Mouse (Mus musculus): ENCODE data around the gene Ntrk1. TPM values are rescaled to one million over a fixed set of nuclear protein-coding genes. Genes with fewer than 3 reads are reported as not detected.
"Not testable (repeated sequence)": the region's sequence is repeated elsewhere in the genome, so short reads cannot be mapped to it uniquely, and the experiment has no call there.

Gene Ntrk1
- not detected for polyA plus RNA-seq (2021)

DNA sequence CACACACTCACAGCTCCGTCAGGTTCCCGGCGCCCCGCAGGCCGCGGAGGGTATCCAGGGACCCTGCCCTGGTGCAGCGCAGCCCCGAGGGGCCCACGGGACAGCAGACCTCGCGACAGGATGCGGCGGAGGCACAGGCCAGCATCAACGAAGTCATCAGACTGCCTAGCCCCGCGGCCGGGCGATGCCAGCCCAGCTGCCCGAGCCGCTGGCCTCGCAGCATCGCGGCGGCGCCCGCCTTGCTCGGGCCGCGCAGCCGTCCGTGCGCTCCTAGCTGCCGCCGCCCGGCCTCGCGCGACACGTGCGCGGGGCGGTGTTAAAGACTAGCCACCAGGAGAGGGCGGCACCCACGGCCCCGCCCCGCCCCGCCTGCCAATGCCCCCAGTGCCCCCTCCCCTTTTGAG is at the start of gene Ntrk1:
Gene Ntrk1, minus strand, starts transcription at position 241 of the 404 bp plus-strand sequence.
- ChIA-PET CTCF (interaction anchor here (1.0 to 3.8 kb wide), 10 partner anchors 10 to 66 kb away, joined by 3 to 43 read pairs (median 8); no protein-coding TSS in a partner anchor), POLR2A (interaction anchor here (0.8 to 1.9 kb wide), 3 partner anchors 19 to 24 kb away, joined by 3 to 7 read pairs (median 6); no protein-coding TSS in a partner anchor)
- DNase-seq (ENCODE audit: low read depth, low spot score) = no peak
- H3K27me3 ChIP-seq = peaks cover 88% of the 10 kb centered on the region
- in situ Hi-C loops (cut with MboI; ENCODE audit: low pct_unique_long_range_greater_than_20kb) = no loop called here
- no peak for ATAC-seq
- TF ChIP-seq CTCF (IDR thresholded peaks at IDR 0.05) = no peak

DNA sequence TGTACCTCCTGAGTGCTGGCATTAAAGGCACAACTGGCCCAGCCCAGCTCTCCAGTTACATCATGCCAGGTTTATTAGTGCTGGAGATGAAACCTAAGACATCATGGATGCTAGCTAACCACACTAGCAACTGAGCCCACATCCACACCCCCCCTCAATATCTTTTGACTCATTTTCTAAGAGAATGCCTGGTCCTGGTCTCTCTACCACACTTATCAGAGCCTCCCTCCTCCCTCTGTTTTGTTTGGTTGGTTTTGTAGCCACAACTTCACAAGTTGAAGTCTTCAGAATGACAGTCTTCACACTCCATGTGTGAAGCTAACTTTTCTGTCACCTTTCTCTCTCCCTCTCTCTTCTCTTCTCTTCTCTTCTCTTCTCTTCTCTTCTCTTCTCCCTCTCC is 45.9 kb upstream of the Ntrk1 start:
- DNase-seq (ENCODE audit: low read depth, low spot score) = no peak
- POLR2A ChIA-PET = no interaction called here
- in situ Hi-C loops (cut with MboI; ENCODE audit: low pct_unique_long_range_greater_than_20kb) = no loop called here
- CTCF ChIA-PET = interaction anchor here (3.9 to 4.3 kb wide), 2 partner anchors 17 to 24 kb away, joined by 22 to 40 read pairs; no protein-coding TSS in a partner anchor
- ATAC-seq = no peak
- no peak for TF ChIP-seq CTCF (IDR thresholded peaks at IDR 0.05)
- peaks cover 58% of the 10 kb centered on the region for H3K27me3 ChIP-seq

- in situ Hi-C loops (cut with MboI; ENCODE audit: low pct_unique_long_range_greater_than_20kb) = no loop called here
- ChIA-PET POLR2A (interaction anchor here (1.3 kb wide), 1 partner anchor 14 kb away, joined by 5 read pairs; no protein-coding TSS in a partner anchor), CTCF (interaction anchor here (0.8 to 4.3 kb wide), 24 partner anchors 8 to 87 kb away, joined by 3 to 40 read pairs (median 4); partner anchors contain the start of genes Insrr and Ntrk1)
- peaks cover 57% of the 10 kb centered on the region for H3K27me3 ChIP-seq
- ATAC-seq = peak; percentile 35
- DNase-seq (ENCODE audit: low read depth, low spot score) = peak; percentile 15
- peak; percentile 95 for TF ChIP-seq CTCF (IDR thresholded peaks at IDR 0.05)
Measured at GRCm38 (mm10) chr3:87838622-87839021, 43.7 kb upstream of the Ntrk1 start.

DNA sequence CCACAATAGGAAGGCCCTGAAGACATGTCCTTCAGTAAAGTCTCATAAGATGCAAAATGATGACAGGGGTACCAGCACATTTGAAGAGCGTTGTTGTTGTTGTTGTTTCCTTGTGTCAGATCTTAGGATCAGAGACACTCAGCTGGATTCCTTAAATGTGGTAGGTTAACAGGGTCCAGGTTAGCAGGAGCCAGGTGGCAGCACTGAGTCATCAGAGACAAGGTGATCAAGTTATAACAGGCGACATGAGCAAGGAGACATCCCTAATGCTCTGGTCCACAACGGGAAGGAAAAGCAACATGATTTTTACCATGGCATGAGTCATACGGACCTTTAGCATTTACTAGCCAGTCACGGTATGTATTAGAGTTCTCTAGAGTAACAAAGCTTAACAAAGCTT is 38.5 kb upstream of the Ntrk1 start:
- H3K27me3 ChIP-seq = peaks cover 54% of the 10 kb centered on the region
- ChIA-PET POLR2A (no interaction called here), CTCF (interaction anchor here (1.1 to 1.4 kb wide), 3 partner anchors 13 to 27 kb away, joined by 3 to 5 read pairs (median 3); no protein-coding TSS in a partner anchor)
- ATAC-seq = no peak
- in situ Hi-C loops (cut with MboI; ENCODE audit: low pct_unique_long_range_greater_than_20kb) = no loop called here
- TF ChIP-seq CTCF (IDR thresholded peaks at IDR 0.05) = peak; percentile 14
- no peak for DNase-seq (ENCODE audit: low read depth, low spot score)

DNA sequence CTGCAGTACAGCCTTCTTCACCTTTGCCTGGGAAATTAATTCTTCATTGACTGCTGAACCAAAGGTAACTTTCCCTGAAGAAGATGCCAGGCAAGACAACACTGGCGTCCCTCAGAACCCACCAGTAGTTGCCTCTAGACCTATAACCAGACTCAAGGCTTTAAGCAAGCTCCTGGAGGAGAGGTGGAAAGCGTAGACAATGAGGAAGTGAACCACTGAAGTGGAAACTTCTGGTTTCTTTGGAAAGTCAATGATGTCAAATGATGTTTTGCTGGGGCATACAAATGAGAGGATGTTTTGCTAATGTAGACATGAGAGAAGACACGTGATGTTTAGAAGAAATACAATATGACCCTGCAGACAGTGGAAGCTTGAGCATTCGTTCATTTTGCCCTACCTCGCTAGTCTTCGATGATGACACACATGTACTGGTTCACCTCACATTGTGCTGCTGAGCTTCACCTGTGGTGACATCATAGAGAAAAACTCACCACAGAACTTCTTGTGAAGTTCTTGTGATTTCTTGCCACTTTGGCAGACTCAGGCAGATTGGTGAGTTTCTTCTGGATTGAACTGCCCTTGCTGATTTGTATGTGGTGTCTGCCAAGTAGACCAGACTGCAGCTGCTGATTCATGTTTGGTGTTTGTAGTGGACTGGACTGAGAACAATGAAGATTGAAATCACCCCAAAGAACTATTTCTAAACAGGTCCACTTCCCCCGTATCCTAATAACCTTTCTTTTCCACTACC is 37.3 kb upstream of the Ntrk1 start:
- no peak for DNase-seq (ENCODE audit: low read depth, low spot score)
- H3K27me3 ChIP-seq = peaks cover 49% of the 10 kb centered on the region
- ATAC-seq = no peak
- in situ Hi-C loops (cut with MboI; ENCODE audit: low pct_unique_long_range_greater_than_20kb) = no loop called here
- no peak for TF ChIP-seq CTCF (IDR thresholded peaks at IDR 0.05)
- ChIA-PET POLR2A (interaction anchor here (1.1 kb wide), 1 partner anchor 14 kb away, joined by 3 read pairs; no protein-coding TSS in a partner anchor), CTCF (interaction anchor here (1.1 to 1.8 kb wide), 8 partner anchors 8 to 77 kb away, joined by 3 to 5 read pairs (median 3); partner anchors contain the start of gene Pear1)

- ChIA-PET CTCF (interaction anchor here (0.8 to 1.5 kb wide), 4 partner anchors 10 to 61 kb away, joined by 3 to 11 read pairs (median 4); no protein-coding TSS in a partner anchor), POLR2A (no interaction called here)
- no peak for TF ChIP-seq CTCF (IDR thresholded peaks at IDR 0.05)
- DNase-seq (ENCODE audit: low read depth, low spot score) (no peak), ATAC-seq (no peak)
- in situ Hi-C loops (cut with MboI; ENCODE audit: low pct_unique_long_range_greater_than_20kb) = no loop called here
- H3K27me3 ChIP-seq = peaks cover 56% of the 10 kb centered on the region
Measured at GRCm38 (mm10) chr3:87829025-87829424, 34.1 kb upstream of the Ntrk1 start.

GRCm38 (mm10) chr3:87828435-87828834 is 33.5 kb upstream of the Ntrk1 start:
- no peak for ATAC-seq
- POLR2A ChIA-PET = no interaction called here
- CTCF ChIA-PET = interaction anchor here (0.8 to 1.5 kb wide), 5 partner anchors 11 to 60 kb away, joined by 3 to 11 read pairs (median 3); no protein-coding TSS in a partner anchor

DNA sequence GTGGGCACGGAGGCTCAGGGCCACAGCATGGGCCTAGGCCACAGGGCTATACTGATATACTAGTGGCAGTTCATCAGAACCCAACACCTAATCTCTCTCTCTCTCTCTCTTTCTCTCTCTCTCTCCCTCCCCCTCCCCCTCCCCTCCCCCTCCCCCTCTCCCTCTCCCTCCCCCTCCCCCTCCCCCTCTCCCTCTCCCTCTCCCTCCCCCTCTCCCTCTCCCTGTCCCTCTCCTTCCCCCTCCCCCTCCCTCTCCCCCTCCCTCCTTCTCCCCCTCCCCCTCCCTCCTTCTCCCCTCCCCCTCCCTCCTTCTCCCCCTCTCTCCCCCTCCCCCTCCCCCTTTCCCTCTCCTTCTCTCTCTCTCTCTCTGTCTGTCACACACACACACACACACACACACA is 29.2 kb upstream of the Ntrk1 start, which contains the start of gene Pear1:
Gene Pear1, minus strand, starts transcription at position 101 of the 400 bp plus-strand sequence.
- CTCF ChIA-PET = interaction anchor here (0.9 to 1.4 kb wide), 2 partner anchors 8 to 68 kb away, joined by 3 read pairs; no protein-coding TSS in a partner anchor
- ATAC-seq; in situ Hi-C loops (cut with MboI; ENCODE audit: low pct_unique_long_range_greater_than_20kb); DNase-seq (ENCODE audit: low read depth, low spot score); POLR2A ChIA-PET: not testable (repeated sequence)
- peaks cover 66% of the 10 kb centered on the region for H3K27me3 ChIP-seq

More at GRCm38 (mm10) chr3:87828435-87828834, 33.5 kb upstream of the Ntrk1 start:
- in situ Hi-C loops (cut with MboI; ENCODE audit: low pct_unique_long_range_greater_than_20kb) = no loop called here
- DNase-seq (ENCODE audit: low read depth, low spot score) = peak; percentile 15
- H3K27me3 ChIP-seq = peaks cover 58% of the 10 kb centered on the region
- TF ChIP-seq CTCF (IDR thresholded peaks at IDR 0.05) = no peak

DNA sequence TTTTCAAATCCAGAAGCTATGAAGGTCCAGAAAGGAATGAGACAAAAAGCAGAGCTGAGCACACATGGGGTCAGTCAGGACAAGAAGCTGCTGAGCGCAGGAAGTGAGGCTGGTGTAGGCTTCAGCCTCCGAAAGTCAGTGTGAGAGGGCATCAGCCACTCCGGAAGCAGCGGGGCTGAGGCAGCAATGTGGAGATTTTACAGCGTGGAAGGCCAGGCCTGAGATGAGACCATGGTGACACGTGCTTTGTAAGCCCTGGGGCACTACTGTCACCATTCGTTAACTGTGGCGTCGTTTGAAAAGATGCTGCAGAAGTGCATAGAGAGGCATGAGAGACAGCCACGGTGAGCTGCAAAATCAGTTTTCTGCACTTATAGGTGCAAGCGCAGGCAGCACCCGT is 23.3 kb upstream of the Ntrk1 start:
- POLR2A ChIA-PET = interaction anchor here (0.6 to 2.2 kb wide), 3 partner anchors 14 to 267 kb away, joined by 3 to 7 read pairs (median 6); partner anchors contain the start of gene Ntrk1
- in situ Hi-C loops (cut with MboI; ENCODE audit: low pct_unique_long_range_greater_than_20kb) = loop anchor here (5.0 kb wide), 1 partner anchor 46 kb away; no protein-coding TSS in a partner anchor
- no peak for DNase-seq (ENCODE audit: low read depth, low spot score)
- CTCF ChIA-PET = interaction anchor here (1.2 to 5.8 kb wide), 10 partner anchors 13 to 115 kb away, joined by 3 to 43 read pairs (median 14); partner anchors contain the start of genes Insrr, Lrrc71 and Ntrk1
- TF ChIP-seq CTCF (IDR thresholded peaks at IDR 0.05) = no peak
- no peak for ATAC-seq
- peaks cover 71% of the 10 kb centered on the region for H3K27me3 ChIP-seq

DNA sequence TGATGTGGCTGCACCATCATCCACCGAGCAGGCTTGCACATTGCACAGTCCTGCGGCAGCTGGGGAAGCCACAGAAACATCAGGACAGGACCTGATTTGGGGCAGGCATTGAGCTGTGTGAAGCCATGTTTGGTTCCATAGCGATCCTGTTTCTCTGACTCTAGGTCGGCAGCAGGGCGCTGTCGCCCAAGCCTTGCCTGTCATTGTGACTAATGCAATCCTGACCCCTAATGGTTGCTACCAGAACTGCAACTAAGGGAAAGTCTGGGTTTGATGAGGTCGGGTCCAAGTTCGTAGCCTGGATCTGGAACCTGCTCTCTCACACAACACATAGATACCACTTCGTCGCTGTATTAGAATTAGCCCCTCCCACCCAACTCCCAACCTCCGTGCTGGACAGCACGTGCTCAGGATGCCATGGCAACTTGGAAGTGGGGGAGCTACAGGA is 21.7 kb upstream of the Ntrk1 start:
- ATAC-seq (peak; percentile 25), DNase-seq (ENCODE audit: low read depth, low spot score) (peak; percentile 58)
- CTCF ChIA-PET = interaction anchor here (0.7 to 5.8 kb wide), 20 partner anchors 9 to 194 kb away, joined by 3 to 43 read pairs (median 5); partner anchors contain the start of genes Insrr, Lrrc71 and Ntrk1
- POLR2A ChIA-PET = interaction anchor here (1.0 kb wide), 1 partner anchor 21 kb away, joined by 3 read pairs; no protein-coding TSS in a partner anchor
- peaks cover 62% of the 10 kb centered on the region for H3K27me3 ChIP-seq
- TF ChIP-seq CTCF (IDR thresholded peaks at IDR 0.05) = no peak
- in situ Hi-C loops (cut with MboI; ENCODE audit: low pct_unique_long_range_greater_than_20kb) = loop anchor here (5.0 kb wide), 1 partner anchor 44 kb away; no protein-coding TSS in a partner anchor
